Mouse (Mus musculus) CH12.LX (cell line): ENCODE measurements around the gene Cxcr5. TPM values are rescaled to one million over a fixed set of nuclear protein-coding genes. Genes with fewer than 3 reads are reported as not detected.

Source experiments
- DNase-seq: peaks from one replicate; pipeline ENCODE4 v3.0.0-alpha.2; 2013; ENCODE audit errors: extremely low read depth
- H3K27ac ChIP-seq: 2 replicates; pipeline ENCODE4 v1.5.1; 2012; ENCODE audit warnings: low read depth, mild to moderate bottlenecking, control low read depth, moderate library complexity; ENCODE audit not compliant: insufficient read depth
- H3K27me3 ChIP-seq: replicated peaks from 2 replicates; pipeline ENCODE3; 2012; ENCODE audit warnings: inconsistent platforms
- H3K36me3 ChIP-seq, 2 experiments: replicated peaks in 1 of 2; 2 replicates each; pipeline versions ENCODE3 to v1.6.1; 2012; ENCODE audit warnings: inconsistent platforms in 1 of 2, low read length in 1 of 2, mild to moderate bottlenecking in 1 of 2, mixed read lengths in 1 of 2, moderate library complexity in 1 of 2; ENCODE audit not compliant: control insufficient read depth in 1 of 2, insufficient read depth in 1 of 2
- H3K4me1 ChIP-seq, 2 experiments: 2 replicates each; pipeline ENCODE4 v1.6.1; 2012; ENCODE audit warnings: inconsistent platforms in 1 of 2, moderate library complexity in 1 of 2; ENCODE audit not compliant: insufficient read depth in 2 of 2, control insufficient read depth in 1 of 2
- H3K4me2 ChIP-seq: 2 replicates; pipeline ENCODE4 v1.6.1; 2012; ENCODE audit warnings: low read depth, mild to moderate bottlenecking, control low read depth; ENCODE audit not compliant: poor library complexity, insufficient read depth, severe bottlenecking
- H3K4me3 ChIP-seq, 3 experiments: fragments of 150-350 bp in 1 of 3; sonication (generic) in 1 of 3; replicated peaks in 1 of 3; 2 replicates each; pipeline versions ENCODE3 to v1.5.1; 2011 to 2012; ENCODE audit warnings: low read depth in 2 of 3, low read length in 2 of 3, mild to moderate bottlenecking in 2 of 3, moderate library complexity in 2 of 3, control low read depth in 1 of 3, improper control_type of control experiment in 1 of 3, inconsistent platforms in 1 of 3, mixed read lengths in 1 of 3; ENCODE audit not compliant: poor library complexity in 1 of 3
- H3K79me2 ChIP-seq: replicated peaks from 2 replicates; pipeline ENCODE4 v1.6.1; 2012; ENCODE audit warnings: mild to moderate bottlenecking, moderate library complexity; ENCODE audit not compliant: control insufficient read depth, poor library complexity, insufficient read depth, severe bottlenecking; ENCODE audit errors: extremely low read depth
- H3K9ac ChIP-seq: 2 replicates; pipeline ENCODE4 v1.6.1; 2012; ENCODE audit warnings: low read depth, mild to moderate bottlenecking, control low read depth, moderate library complexity; ENCODE audit not compliant: insufficient read depth
- H3K9me3 ChIP-seq: replicated peaks from 2 replicates; pipeline ENCODE3; 2012; ENCODE audit warnings: low read length, inconsistent platforms, mixed read lengths
- BHLHE40 ChIP-seq: IDR thresholded peaks from 2 replicates; pipeline ENCODE4 v1.6.1; 2011; ENCODE audit warnings: mild to moderate bottlenecking, low read depth, low read length, improper control_type of control experiment
- CHD2 ChIP-seq: IDR thresholded peaks from 2 replicates; pipeline ENCODE4 v1.6.1; 2011; ENCODE audit warnings: low read length, improper control_type of control experiment
- ELF1 ChIP-seq: IDR thresholded peaks from 2 replicates; pipeline ENCODE4 v1.6.1; 2014; ENCODE audit warnings: low read depth, mild to moderate bottlenecking, inconsistent platforms, low read length, improper control_type of control experiment
- GABPA ChIP-seq: IDR thresholded peaks from 2 replicates; pipeline ENCODE4 v1.6.1; 2012; ENCODE audit warnings: low read depth, low read length, improper control_type of control experiment, inconsistent platforms; ENCODE audit not compliant: insufficient replicate concordance
- HCFC1 ChIP-seq: IDR thresholded peaks from 2 replicates; pipeline ENCODE4 v1.6.1; 2012; ENCODE audit warnings: low read depth, mild to moderate bottlenecking, inconsistent platforms, low read length, improper control_type of control experiment
- JUN ChIP-seq: IDR thresholded peaks from 2 replicates; pipeline ENCODE4 v1.6.1; 2011; ENCODE audit warnings: low read depth, mild to moderate bottlenecking, low read length, improper control_type of control experiment, moderate library complexity; ENCODE audit not compliant: insufficient read depth
- MAX ChIP-seq: IDR thresholded peaks from 2 replicates; pipeline ENCODE4 v1.6.1; 2011; ENCODE audit warnings: low read length, improper control_type of control experiment
- MEF2A ChIP-seq: IDR thresholded peaks from 2 replicates; pipeline ENCODE4 v1.6.1; 2014; ENCODE audit warnings: low read depth, mild to moderate bottlenecking, inconsistent platforms, low read length, improper control_type of control experiment, borderline replicate concordance
- MXI1 ChIP-seq: IDR thresholded peaks from 2 replicates; pipeline ENCODE4 v1.6.1; 2011; ENCODE audit warnings: mild to moderate bottlenecking, low read depth, low read length, improper control_type of control experiment
- NELFE ChIP-seq: IDR thresholded peaks from 2 replicates; pipeline ENCODE4 v1.6.1; 2011; ENCODE audit warnings: low read depth, low read length, improper control_type of control experiment
- NRF1 ChIP-seq: IDR thresholded peaks from 2 replicates; pipeline ENCODE4 v1.6.1; 2014; ENCODE audit warnings: low read depth, mild to moderate bottlenecking, inconsistent platforms, low read length, improper control_type of control experiment, moderate library complexity
- POLR2AphosphoS2 ChIP-seq: IDR thresholded peaks from 2 replicates; pipeline ENCODE4 v1.6.1; 2011; ENCODE audit warnings: low read depth, low read length, improper control_type of control experiment
- RAD21 ChIP-seq: IDR thresholded peaks from 2 replicates; pipeline ENCODE4 v1.6.1; 2011; ENCODE audit warnings: low read depth, mild to moderate bottlenecking, low read length, improper control_type of control experiment, moderate library complexity
- TBP ChIP-seq: conservative IDR thresholded peaks from 2 replicates; pipeline ENCODE4 v1.6.1; 2011; ENCODE audit warnings: low read depth, low read length, improper control_type of control experiment
- UBTF ChIP-seq: IDR thresholded peaks from 2 replicates; pipeline ENCODE4 v1.6.1; 2012; ENCODE audit warnings: low read depth, mild to moderate bottlenecking, inconsistent platforms, low read length, improper control_type of control experiment, moderate library complexity
- USF2 ChIP-seq: conservative IDR thresholded peaks from 2 replicates; pipeline ENCODE4 v1.6.1; 2011; ENCODE audit warnings: low read depth, low read length, improper control_type of control experiment
- ZKSCAN1 ChIP-seq: IDR thresholded peaks from 2 replicates; pipeline ENCODE4 v1.6.1; 2012; ENCODE audit warnings: low read depth, inconsistent platforms, low read length, improper control_type of control experiment, borderline replicate concordance
- ZMIZ1 ChIP-seq: IDR thresholded peaks from 2 replicates; pipeline ENCODE4 v1.6.1; 2012; ENCODE audit warnings: low read depth, mild to moderate bottlenecking, inconsistent platforms, low read length, improper control_type of control experiment
- ZNF384 ChIP-seq: IDR thresholded peaks from 2 replicates; pipeline ENCODE4 v1.6.1; 2012; ENCODE audit warnings: low read depth, low read length, improper control_type of control experiment, inconsistent platforms
- dilution Hi-C: fragments of 300-500 bp; cut with MboI; formaldehyde crosslinking; loops from 2 replicates; pipeline ENCODE4 v1.14.3; 2020; ENCODE audit warnings: low sequenced_read_pairs; ENCODE audit not compliant: extremely low pct_unique_long_range_greater_than_20kb, extremely low pct_ligation_motif_present
- in situ Hi-C: fragments of 300-500 bp; cut with MboI; formaldehyde crosslinking; loops from 3 replicates; pipeline ENCODE4 v1.14.3; 2019; ENCODE audit warnings: low sequenced_read_pairs, low pct_ligation_motif_present, low pct_unique_long_range_greater_than_20kb, mixed read lengths
- polyA plus RNA-seq: library from polyadenylated mRNA; unstranded; fragments of >175 nt; gene quantifications from 2 replicates; pipeline ENCODE4 v1.2.1, GENCODE M21; 2012; ENCODE audit warnings: low read depth; ENCODE audit not compliant: insufficient read length
- total RNA-seq, 2 experiments: library from RNA; depleted of rRNA; stranded (reverse); fragments of 300-350 nt in 1 of 2; fragments of >200 nt in 1 of 2; gene quantifications; 2 replicates each; pipeline ENCODE4 v1.2.3; 2012 to 2014

Cxcr5 gene
- total and polyA plus RNA-seq, 3 experiments = 30.2 to 93.4 (median 70.5) TPM

DNA sequence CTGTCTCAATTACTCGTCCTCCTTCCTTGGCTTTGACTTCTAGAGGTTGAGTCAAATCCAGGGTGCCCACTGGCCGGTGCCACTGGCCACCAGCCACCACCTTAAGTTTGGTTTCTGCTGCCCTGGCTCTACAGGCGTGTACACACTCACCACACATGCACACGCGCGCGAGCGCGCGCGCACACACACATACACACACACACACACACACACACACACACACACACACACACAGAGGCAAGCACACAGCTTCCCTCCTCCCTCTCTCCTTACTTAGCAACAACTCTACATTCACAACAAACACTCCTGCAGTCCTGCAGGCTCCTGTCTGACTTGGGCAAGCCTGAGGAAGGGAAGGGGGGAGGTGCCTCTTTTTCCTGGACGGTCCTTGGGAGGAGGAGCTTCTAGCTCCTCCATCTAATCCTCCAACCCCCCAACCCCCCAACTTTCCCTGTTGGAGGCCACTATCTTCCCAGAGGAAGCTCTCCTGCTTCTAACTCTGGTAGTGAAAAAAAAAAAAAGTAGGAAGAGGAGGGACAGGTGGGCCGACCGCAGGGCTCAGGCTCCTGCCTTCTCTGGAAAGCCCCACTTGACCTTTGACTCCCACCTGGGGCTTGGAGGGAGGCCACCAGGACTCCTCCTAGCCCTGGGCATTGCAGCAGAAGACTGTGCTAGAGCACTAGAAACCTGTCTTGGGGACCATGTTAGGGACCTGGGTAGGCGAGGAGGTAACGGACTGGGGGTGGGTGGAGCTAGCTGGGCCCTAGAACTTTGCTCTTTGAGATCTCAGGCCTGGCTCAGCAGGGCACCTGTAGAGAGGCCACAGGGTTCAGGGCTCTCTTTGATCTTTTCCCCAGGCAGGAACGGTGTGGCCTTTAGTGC, 71.3 kb downstream of the Cxcr5 start:
- H3K4me2 ChIP-seq = no peak overlapping the region
- H3K79me2 ChIP-seq = no peaks in the 10 kb centered on the region
- H3K27ac ChIP-seq = no peak overlapping the region
- peaks cover 33 to 96% of the 10 kb centered on the region in 2 experiments for H3K4me1 ChIP-seq
- no peak overlapping the region for H3K9ac ChIP-seq
- H3K9me3 ChIP-seq = no peaks in the 10 kb centered on the region
- TF ChIP-seq JUN = no peak
- TF ChIP-seq USF2 = no peak
- no peak for TF ChIP-seq MXI1
- TF ChIP-seq UBTF = no peak
- TF ChIP-seq HCFC1 = no peak
- no peak for TF ChIP-seq NRF1
- TF ChIP-seq ELF1 = no peak
- TF ChIP-seq POLR2AphosphoS2 = no peak
- TF ChIP-seq BHLHE40 = no peak
- TF ChIP-seq MEF2A = no peak
- DNase-seq = no peak
- dilution Hi-C loops = no loop called here
- H3K4me3 ChIP-seq = no peak overlapping the region
- H3K36me3 ChIP-seq = peaks cover 0 to 38% of the 10 kb centered on the region in 2 experiments
- no peaks in the 10 kb centered on the region for H3K27me3 ChIP-seq
- in situ Hi-C loops = no loop called here

DNA sequence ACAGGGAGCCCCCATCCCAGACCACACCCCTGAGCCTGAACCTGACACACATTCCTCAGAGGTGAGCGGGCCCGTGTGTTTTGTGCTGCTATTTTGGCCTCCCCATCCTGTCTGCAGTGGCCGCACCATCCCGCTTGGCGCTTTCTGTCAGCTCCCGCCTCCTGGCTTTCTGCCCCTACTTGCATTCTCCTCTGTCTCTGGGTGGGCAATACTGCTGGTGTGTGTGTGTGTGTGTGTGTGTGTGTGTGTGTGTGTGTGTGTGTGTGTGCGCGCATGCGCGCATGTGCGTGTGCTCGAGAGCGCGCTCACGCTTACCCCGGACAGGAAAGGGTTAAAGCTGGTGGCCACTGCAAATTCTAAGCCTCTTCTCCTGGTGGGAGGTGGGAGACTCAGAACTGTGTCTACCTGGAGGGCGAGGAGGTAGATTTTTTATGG, 72.0 kb downstream of the Cxcr5 start:
- Histone ChIP-seq H3K79me2 (no peaks in the 10 kb centered on the region), H3K9me3 (no peaks in the 10 kb centered on the region)
- TF ChIP-seq BHLHE40 (no peak), ZMIZ1 (no peak), ZKSCAN1 (no peak), MAX (no peak), TBP (no peak), ZNF384 (no peak), CHD2 (no peak), NELFE (no peak), POLR2AphosphoS2 (no peak), ELF1 (no peak), GABPA (no peak), NRF1 (no peak), RAD21 (no peak)
- TF ChIP-seq, all 38 proteins: peak for 0
- peaks cover 30 to 96% of the 10 kb centered on the region in 2 experiments for H3K4me1 ChIP-seq
- H3K4me2 ChIP-seq = no peak overlapping the region
- H3K9ac ChIP-seq = no peak overlapping the region
- H3K27ac ChIP-seq = no peak overlapping the region
- in situ Hi-C loops (no loop called here), dilution Hi-C loops (no loop called here)
- peaks cover 0 to 41% of the 10 kb centered on the region in 2 experiments for H3K36me3 ChIP-seq
- no peak overlapping the region for H3K4me3 ChIP-seq
- H3K27me3 ChIP-seq = no peaks in the 10 kb centered on the region
- no peak for DNase-seq
